Mouse (Mus musculus): ENCODE results near the gene Rpl18. TPM values are rescaled to one million over a fixed set of nuclear protein-coding genes. Genes with fewer than 3 reads are reported as not detected.
A peak's percentile ranks its signal among the peaks of the same experiment; 100 is the strongest.

Rpl18 gene
- polyA plus RNA-seq, 1 experiment from 2014 or later, result 579 TPM

DNA sequence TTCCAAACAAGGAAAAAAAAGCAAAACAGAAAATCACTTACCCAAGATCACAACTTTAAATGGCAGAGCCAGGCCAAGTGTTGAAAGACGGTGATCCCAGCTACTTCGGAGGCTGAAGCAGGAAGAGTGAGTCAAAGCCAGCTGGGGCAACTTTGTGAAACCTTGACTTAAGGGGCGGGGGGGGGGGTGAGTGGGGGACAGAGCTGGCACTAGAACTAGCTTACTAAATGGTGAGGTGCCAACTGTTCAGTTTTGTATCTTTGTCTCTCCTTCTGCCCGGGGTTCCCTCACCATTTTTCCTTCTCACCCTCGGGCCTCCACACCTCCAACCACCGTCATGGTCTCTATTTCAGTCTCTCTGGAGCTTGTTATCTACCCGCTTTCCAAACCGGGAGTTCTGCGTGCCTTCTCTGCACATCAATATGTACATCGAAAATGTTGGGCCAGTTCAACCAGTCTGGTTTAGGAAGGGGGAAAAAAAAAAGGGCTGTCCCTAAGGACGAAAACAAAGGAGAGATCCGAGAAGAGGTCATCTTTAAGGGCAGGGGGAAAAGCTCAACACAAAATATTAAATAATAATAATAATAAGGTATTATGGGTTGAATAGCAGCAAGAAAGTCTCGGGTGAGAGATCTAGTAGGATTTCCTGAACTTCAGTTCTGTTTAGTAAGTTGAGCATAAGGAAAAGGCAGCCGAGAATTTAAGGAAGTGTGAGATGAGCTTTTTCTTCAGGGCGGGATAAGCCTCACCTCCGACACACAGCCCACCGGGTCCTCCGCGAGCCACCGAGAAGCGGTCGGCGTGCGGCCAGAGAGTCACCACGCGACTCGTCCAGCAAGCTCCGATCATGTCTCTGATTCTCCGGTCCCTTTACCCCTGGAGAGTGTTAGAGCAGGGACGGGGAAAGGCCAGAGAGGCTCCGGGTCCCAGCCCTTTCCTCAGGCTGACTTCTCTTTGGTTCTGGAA, 2.0 kb downstream of the Rpl18 start:
- WGBS, result 9% methylated on average over 31 of the region's 31 CpGs
- 0 out of 2 replicates have a peak, but pooled peaks have one; percentile 3 for ATAC-seq
- peak overlapping the region; percentile 63 for H3K4me3 ChIP-seq (replicated peaks; ENCODE audit: low read length)
- peaks cover 24% of the 10 kb centered on the region for H3K36me3 ChIP-seq (ENCODE audit: control insufficient read depth, insufficient read depth)
- H3K4me2 ChIP-seq (ENCODE audit: low read length), result peak overlapping the region; percentile 68
- peak overlapping the region; percentile 85 for H3K9ac ChIP-seq (replicated peaks; ENCODE audit: low read depth, low read length)
- H3K27me3 ChIP-seq (replicated peaks; ENCODE audit: control insufficient read depth, insufficient read depth, low read length), result no peaks in the 10 kb centered on the region
- no peaks in the 10 kb centered on the region for H3K9me3 ChIP-seq (ENCODE audit: control insufficient read depth, low read length)
- peak overlapping the region; percentile 86 for H3K27ac ChIP-seq (ENCODE audit: low read length)
- H3K4me1 ChIP-seq (replicated peaks; ENCODE audit: control insufficient read depth, insufficient read depth, low read length), result peaks cover 43% of the 10 kb centered on the region

DNA sequence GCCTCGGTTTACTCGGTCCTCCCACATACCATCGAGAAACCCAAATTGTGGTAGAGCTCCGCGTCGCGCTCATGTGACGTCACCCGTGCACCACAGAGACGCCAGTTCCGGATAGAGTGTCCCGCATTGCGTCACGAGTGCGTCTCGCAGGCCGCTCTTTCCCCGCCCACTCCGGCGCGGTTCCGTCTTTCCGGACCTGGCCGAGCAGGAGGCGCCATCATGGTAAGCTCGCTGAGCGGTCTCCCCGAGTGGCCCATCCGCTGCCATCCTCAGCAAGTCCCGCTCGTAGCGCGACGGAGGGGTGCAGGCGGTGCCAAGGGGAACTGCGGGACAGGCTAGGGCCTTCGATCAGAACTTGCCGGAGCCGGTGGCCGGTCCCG, 2.7 kb downstream of the Rpl18 start, which contains the start of gene Sphk2:
Gene Sphk2, minus strand, starts transcription at position 85 of the 380 bp plus-strand sequence.
- peaks cover 21% of the 10 kb centered on the region for H3K36me3 ChIP-seq (ENCODE audit: control insufficient read depth, insufficient read depth)
- H3K4me3 ChIP-seq (replicated peaks; ENCODE audit: low read length), result peak within 1 kb of the TSS; percentile 63
- peak; percentile 75 for ATAC-seq
- H3K27me3 ChIP-seq (replicated peaks; ENCODE audit: control insufficient read depth, insufficient read depth, low read length), result no peaks in the 10 kb centered on the region
- peak within 1 kb of the TSS; percentile 85 for H3K9ac ChIP-seq (replicated peaks; ENCODE audit: low read depth, low read length)
- under 1% methylated on average over 40 of the region's 41 CpGs for WGBS
- peak within 1 kb of the TSS; percentile 86 for H3K4me2 ChIP-seq (ENCODE audit: low read length)
- peaks cover 43% of the 10 kb centered on the region for H3K4me1 ChIP-seq (replicated peaks; ENCODE audit: control insufficient read depth, insufficient read depth, low read length)
- no peaks in the 10 kb centered on the region for H3K9me3 ChIP-seq (ENCODE audit: control insufficient read depth, low read length)
- peak within 1 kb of the TSS; percentile 92 for H3K27ac ChIP-seq (ENCODE audit: low read length)

DNA sequence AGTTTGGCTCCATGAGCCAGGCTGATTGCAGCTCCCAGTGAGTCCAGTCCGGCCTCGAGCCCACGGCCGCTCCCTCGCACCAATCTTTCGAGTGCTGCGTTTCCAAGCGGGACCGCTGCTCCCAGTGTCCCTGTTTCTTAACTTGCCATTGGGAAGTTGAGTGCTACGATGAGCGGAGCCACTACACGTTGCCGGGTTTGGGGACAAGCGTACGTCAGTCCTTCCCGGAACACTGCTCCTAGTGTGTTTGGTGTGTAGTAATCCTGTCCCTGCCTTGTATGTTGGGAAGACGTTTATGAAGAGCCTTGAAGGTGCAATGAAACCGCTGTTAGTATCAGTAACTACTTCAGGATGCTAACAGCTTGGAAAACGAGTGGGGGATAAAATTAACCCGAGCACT, 3.1 kb downstream of the Rpl18 start:
- Histone ChIP-seq H3K36me3 (ENCODE audit: control insufficient read depth, insufficient read depth) (peaks cover 18% of the 10 kb centered on the region), H3K4me2 (ENCODE audit: low read length) (peak overlapping the region; percentile 86), H3K4me1 (replicated peaks; ENCODE audit: control insufficient read depth, insufficient read depth, low read length) (peaks cover 43% of the 10 kb centered on the region), H3K27me3 (replicated peaks; ENCODE audit: control insufficient read depth, insufficient read depth, low read length) (no peaks in the 10 kb centered on the region), H3K4me3 (replicated peaks; ENCODE audit: low read length) (peak overlapping the region; percentile 63), H3K27ac (ENCODE audit: low read length) (peak overlapping the region; percentile 92), H3K9ac (replicated peaks; ENCODE audit: low read depth, low read length) (peak overlapping the region; percentile 68), H3K9me3 (ENCODE audit: control insufficient read depth, low read length) (no peaks in the 10 kb centered on the region)
- ATAC-seq, result no peak
- WGBS, result 0% methylated on average over 20 of the region's 20 CpGs

DNA sequence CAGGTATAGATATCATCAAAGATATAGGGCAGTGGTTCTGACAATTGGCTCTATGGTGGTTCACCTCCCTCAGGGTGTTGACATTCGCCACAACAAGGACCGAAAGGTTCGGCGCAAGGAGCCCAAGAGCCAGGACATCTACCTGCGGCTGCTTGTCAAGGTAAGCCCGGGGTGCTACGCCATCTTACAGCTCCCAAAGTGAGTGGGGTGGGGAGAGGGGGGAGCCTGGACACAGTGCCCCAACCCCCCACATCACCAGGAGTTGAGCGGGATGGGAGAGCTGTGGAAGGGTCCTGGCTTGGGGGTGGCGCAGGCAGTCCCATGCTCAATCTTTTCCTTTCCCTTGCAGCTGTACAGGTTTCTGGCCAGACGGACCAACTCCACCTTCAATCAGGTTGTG, 3.9 kb downstream of the Rpl18 start:
- no peak for ATAC-seq
- Histone ChIP-seq H3K36me3 (ENCODE audit: control insufficient read depth, insufficient read depth) (peaks cover 21% of the 10 kb centered on the region), H3K4me2 (ENCODE audit: low read length) (peak overlapping the region; percentile 86), H3K4me3 (replicated peaks; ENCODE audit: low read length) (peak overlapping the region; percentile 63), H3K27me3 (replicated peaks; ENCODE audit: control insufficient read depth, insufficient read depth, low read length) (no peaks in the 10 kb centered on the region), H3K9me3 (ENCODE audit: control insufficient read depth, low read length) (no peaks in the 10 kb centered on the region), H3K4me1 (replicated peaks; ENCODE audit: control insufficient read depth, insufficient read depth, low read length) (peaks cover 39% of the 10 kb centered on the region), H3K9ac (replicated peaks; ENCODE audit: low read depth, low read length) (peak overlapping the region; percentile 68), H3K27ac (ENCODE audit: low read length) (no peak overlapping the region)
- WGBS, result 78% methylated on average over 10 of the region's 10 CpGs

DNA sequence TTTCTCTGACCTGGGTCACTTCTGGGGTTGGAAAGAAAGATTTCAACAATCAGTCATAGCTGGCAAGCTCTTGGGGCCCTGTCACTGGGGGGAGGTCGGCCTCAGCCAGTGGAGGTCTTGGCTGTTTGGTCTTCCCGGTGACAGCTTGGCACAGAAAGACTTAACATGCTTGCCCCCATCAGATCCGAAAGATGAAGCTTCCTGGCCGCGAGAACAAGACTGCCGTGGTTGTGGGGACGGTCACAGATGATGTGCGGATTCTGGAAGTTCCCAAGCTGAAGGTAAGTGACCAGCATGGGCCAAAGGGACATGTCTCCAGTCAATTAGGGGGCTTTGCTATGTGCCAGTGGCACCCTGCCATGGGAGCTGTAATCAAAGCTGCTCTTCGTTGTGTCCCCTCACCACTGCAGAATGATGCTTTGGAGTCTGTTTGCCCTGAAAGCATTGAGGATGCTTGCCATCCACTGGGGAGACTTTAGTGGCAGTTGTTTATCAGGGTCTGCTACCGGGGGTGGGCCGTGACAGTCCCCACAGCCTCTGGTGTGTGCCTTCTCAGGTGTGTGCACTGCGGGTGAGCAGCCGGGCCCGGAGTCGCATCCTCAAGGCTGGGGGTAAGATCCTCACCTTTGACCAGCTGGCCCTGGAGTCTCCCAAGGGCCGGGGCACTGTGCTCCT, 4.6 kb downstream of the Rpl18 start:
- Histone ChIP-seq H3K4me2 (ENCODE audit: low read length) (no peak overlapping the region), H3K27ac (ENCODE audit: low read length) (no peak overlapping the region), H3K4me3 (replicated peaks; ENCODE audit: low read length) (no peak overlapping the region), H3K9ac (replicated peaks; ENCODE audit: low read depth, low read length) (no peak overlapping the region), H3K9me3 (ENCODE audit: control insufficient read depth, low read length) (no peaks in the 10 kb centered on the region), H3K4me1 (replicated peaks; ENCODE audit: control insufficient read depth, insufficient read depth, low read length) (peaks cover 34% of the 10 kb centered on the region), H3K36me3 (ENCODE audit: control insufficient read depth, insufficient read depth) (peaks cover 26% of the 10 kb centered on the region), H3K27me3 (replicated peaks; ENCODE audit: control insufficient read depth, insufficient read depth, low read length) (no peaks in the 10 kb centered on the region)
- ATAC-seq, result no peak
- WGBS, result 92% methylated on average over 15 of the region's 16 CpGs

DNA sequence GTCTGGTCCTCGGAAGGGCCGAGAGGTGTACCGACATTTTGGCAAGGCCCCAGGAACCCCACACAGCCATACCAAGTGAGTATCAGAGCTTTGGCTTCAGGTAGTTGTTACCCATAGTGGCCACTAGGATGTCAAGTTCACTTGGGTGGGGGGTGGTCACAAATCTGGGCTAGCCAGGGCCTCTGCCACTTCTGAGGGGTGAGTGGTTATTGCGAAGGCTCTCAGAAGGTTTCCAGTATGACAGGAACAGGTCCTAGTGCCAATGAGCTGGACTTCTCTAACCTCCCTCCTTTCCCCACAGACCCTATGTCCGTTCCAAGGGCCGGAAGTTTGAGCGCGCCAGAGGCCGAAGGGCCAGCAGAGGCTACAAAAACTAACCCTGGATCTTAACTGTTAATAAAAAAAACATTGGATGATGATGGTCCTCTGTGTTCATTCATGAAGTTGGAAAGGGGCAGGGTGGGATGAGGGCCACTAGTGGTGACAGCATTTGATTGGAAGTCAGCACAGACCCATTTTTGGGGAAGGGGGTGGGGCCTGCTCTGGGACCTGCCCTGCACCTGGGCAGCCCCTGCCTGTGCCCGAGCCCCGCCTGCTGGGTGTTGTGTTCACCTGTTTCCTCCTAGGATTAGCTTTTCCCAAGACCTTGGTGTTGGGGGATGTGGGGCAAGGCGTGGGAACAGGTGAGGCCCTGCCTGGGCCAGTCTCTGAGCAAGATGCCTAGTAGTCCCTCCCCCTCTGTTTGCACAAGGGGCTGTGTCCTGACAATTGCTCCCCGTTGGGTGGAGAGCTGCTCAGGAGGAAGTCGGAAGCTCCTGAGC, 5.4 kb downstream of the Rpl18 start, which contains the start of gene Fam83e:
Gene Fam83e, plus strand, starts transcription at position 800 of the 821 bp plus-strand sequence.
- no peaks in the 10 kb centered on the region for H3K27me3 ChIP-seq (replicated peaks; ENCODE audit: control insufficient read depth, insufficient read depth, low read length)
- no peak within 1 kb of the TSS for H3K9ac ChIP-seq (replicated peaks; ENCODE audit: low read depth, low read length)
- 84% methylated on average over 14 of the region's 14 CpGs for WGBS
- no peak for ATAC-seq
- no peaks in the 10 kb centered on the region for H3K9me3 ChIP-seq (ENCODE audit: control insufficient read depth, low read length)
- no peak within 1 kb of the TSS for H3K27ac ChIP-seq (ENCODE audit: low read length)
- H3K4me1 ChIP-seq (replicated peaks; ENCODE audit: control insufficient read depth, insufficient read depth, low read length), result peaks cover 31% of the 10 kb centered on the region
- H3K36me3 ChIP-seq (ENCODE audit: control insufficient read depth, insufficient read depth), result peaks cover 27% of the 10 kb centered on the region
- H3K4me2 ChIP-seq (ENCODE audit: low read length), result no peak within 1 kb of the TSS
- H3K4me3 ChIP-seq (replicated peaks; ENCODE audit: low read length), result no peak within 1 kb of the TSS

DNA sequence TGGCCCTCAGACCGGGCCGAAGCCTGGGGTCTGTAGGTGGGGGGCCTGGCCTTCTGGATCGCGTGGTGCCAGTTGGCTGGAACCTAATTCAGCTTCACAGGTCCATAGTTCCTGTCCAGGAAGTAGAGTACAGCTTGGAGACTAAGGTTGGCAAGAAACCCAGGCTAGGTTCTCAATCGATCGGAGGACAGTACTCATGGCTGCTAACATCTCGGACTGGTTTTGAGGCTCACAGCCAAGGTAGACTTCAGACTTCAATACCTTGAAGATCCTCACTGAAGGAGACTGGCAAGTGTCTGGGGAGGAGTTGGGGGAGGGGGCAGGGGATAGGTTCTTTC, 5.9 kb downstream of the Rpl18 start:
- no peak overlapping the region for H3K4me3 ChIP-seq (replicated peaks; ENCODE audit: low read length)
- H3K4me2 ChIP-seq (ENCODE audit: low read length), result no peak overlapping the region
- H3K27ac ChIP-seq (ENCODE audit: low read length), result no peak overlapping the region
- no peaks in the 10 kb centered on the region for H3K27me3 ChIP-seq (replicated peaks; ENCODE audit: control insufficient read depth, insufficient read depth, low read length)
- peaks cover 27% of the 10 kb centered on the region for H3K36me3 ChIP-seq (ENCODE audit: control insufficient read depth, insufficient read depth)
- H3K4me1 ChIP-seq (replicated peaks; ENCODE audit: control insufficient read depth, insufficient read depth, low read length), result peaks cover 25% of the 10 kb centered on the region
- 83% methylated on average over 7 of the region's 7 CpGs for WGBS
- ATAC-seq, result no peak
- H3K9ac ChIP-seq (replicated peaks; ENCODE audit: low read depth, low read length), result no peak overlapping the region
- no peaks in the 10 kb centered on the region for H3K9me3 ChIP-seq (ENCODE audit: control insufficient read depth, low read length)

DNA sequence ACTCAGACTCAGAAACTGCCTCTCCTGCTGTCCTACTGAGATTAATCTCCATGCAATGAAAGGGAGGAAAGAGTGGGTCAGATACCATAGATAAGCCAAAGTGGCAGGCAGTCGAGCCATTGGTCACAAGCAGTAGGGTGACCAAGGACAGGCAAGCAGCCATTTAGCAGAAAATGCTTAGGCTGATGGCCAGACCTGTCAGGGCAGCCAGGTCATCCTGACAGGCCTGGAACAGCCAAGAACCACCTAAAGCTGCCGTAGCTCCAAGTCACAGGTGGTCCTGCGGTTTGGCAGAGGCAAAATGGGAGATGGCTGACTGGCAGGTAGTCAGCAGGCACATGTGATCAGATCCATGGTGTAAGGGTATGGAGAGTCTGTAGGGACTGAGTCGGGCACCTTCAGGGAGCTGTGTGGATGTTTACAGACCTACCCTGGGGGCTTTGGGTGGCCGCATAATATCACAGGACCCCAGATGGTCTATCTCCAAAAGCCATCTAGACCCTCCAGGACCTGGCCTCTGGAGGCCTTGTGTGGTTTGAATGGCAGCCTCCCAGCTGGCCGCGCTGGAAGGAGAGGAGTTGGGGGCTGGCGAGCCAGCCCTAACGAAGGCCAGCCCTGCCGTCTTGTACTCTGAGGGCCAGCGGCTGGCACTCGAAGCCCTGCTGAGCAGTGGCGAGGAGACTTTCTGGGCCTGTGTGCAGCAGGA, 6.5 kb downstream of the Rpl18 start:
- Histone ChIP-seq H3K9me3 (ENCODE audit: control insufficient read depth, low read length) (no peaks in the 10 kb centered on the region), H3K9ac (replicated peaks; ENCODE audit: low read depth, low read length) (no peak overlapping the region), H3K4me2 (ENCODE audit: low read length) (no peak overlapping the region), H3K4me3 (replicated peaks; ENCODE audit: low read length) (no peak overlapping the region), H3K36me3 (ENCODE audit: control insufficient read depth, insufficient read depth) (peaks cover 27% of the 10 kb centered on the region), H3K4me1 (replicated peaks; ENCODE audit: control insufficient read depth, insufficient read depth, low read length) (peaks cover 20% of the 10 kb centered on the region), H3K27ac (ENCODE audit: low read length) (no peak overlapping the region), H3K27me3 (replicated peaks; ENCODE audit: control insufficient read depth, insufficient read depth, low read length) (no peaks in the 10 kb centered on the region)
- 60% methylated on average over 13 of the region's 13 CpGs for WGBS
- no peak for ATAC-seq
